Mouse (Mus musculus) ES-E14 (cell line): ENCODE measurements at regions not wholly inside any gene's neighbourhood (a gene's known extent, or its start where the extent isn't known, plus 50 kb on each side); places are given as distances from the start of the nearest gene placed in this dataset.

Experiments
- CHD2 ChIP-seq: IDR thresholded peaks from 2 replicates; pipeline ENCODE4 v1.6.1; 2014; ENCODE audit warnings: mild to moderate bottlenecking, low read depth, low read length, inconsistent platforms
- HCFC1 ChIP-seq: IDR thresholded peaks from 2 replicates; pipeline ENCODE4 v1.6.1; 2012; ENCODE audit warnings: low read length, inconsistent platforms, borderline replicate concordance; ENCODE audit not compliant: insufficient read depth
- MAFK ChIP-seq: IDR thresholded peaks from 2 replicates; pipeline ENCODE4 v1.6.1; 2014; ENCODE audit warnings: mild to moderate bottlenecking, low read depth, low read length, inconsistent platforms; ENCODE audit not compliant: insufficient read depth

GRCm38 (mm10) chr7:78971644-78972313 lies 58.6 kb downstream of the Isg20 start:
- TF ChIP-seq CHD2 (no peak), MAFK (no peak), HCFC1 (no peak)
